Comparison of ENCODE assay signal across 8 mouse cellular contexts in genomic region chr17:30576946-30577345, GRCm38 (mm10). TPM values are rescaled to one million over a fixed set of nuclear protein-coding genes. Genes with fewer than 3 reads are reported as not detected.
DNase-seq lines count a peak whose midpoint lies in the region; ATAC-seq and TF ChIP-seq lines count a peak whose summit lies in the region.

No protein-coding gene starts in this region.

- TF ChIP-seq POLR2A in testis, adult 2 months (IDR thresholded peaks at IDR 0.05; ENCODE audit: control insufficient read depth, low read depth, low read length), result no peak
- no peak for TF ChIP-seq POLR2A in limb, embryonic 14.5 days (IDR thresholded peaks at IDR 0.05; ENCODE audit: borderline replicate concordance, extremely low read depth, insufficient read depth, insufficient read length)

- no peak for ATAC-seq in limb, embryonic 14.5 days (ENCODE audit: low FRiP score, low read depth)

- no peak for TF ChIP-seq CTCF in testis, adult 2 months (IDR thresholded peaks at IDR 0.05; ENCODE audit: control insufficient read depth, insufficient read depth, insufficient replicate concordance, low read depth, low read length)

- peak overlapping the region; percentile 94 for H3K4me3 ChIP-seq in testis, adult 2 months (ENCODE audit: control insufficient read depth, low read depth, low read length)
- H3K4me3 ChIP-seq in limb, embryonic 14.5 days (replicated peaks; ENCODE audit: low read length), result peak overlapping the region; percentile 59

- peak overlapping the region; percentile 72 for H3K4me2 ChIP-seq in limb, embryonic 14.5 days (replicated peaks; ENCODE audit: low read depth, low read length, severe bottlenecking)

- DNase-seq in cerebellum, adult 9-11 months, result peak; percentile 48
- DNase-seq in cerebellum, postnatal 36 days, result no peak
- no peak for DNase-seq in testis, postnatal 14 days (ENCODE audit: low spot score)
- no peak for DNase-seq in limb, embryonic 14.5 days (ENCODE audit: low spot score)
- DNase-seq in thymus, postnatal 4 days, result peak; percentile 34
- no peak for DNase-seq in right cerebral cortex, postnatal 36 days (ENCODE audit: low spot score in 2 of 2)
- DNase-seq in testis, postnatal 10 days (ENCODE audit: low spot score), result no peak

- H3K27me3 ChIP-seq in testis, adult 2 months (ENCODE audit: control insufficient read depth, insufficient read depth, low read length), result no peaks in the 10 kb centered on the region
- H3K27me3 ChIP-seq in limb, embryonic 14.5 days (ENCODE audit: control insufficient read depth, insufficient read depth, low read length), result no peaks in the 10 kb centered on the region

- no peaks in the 10 kb centered on the region for H3K36me3 ChIP-seq in testis, adult 2 months (ENCODE audit: control insufficient read depth, insufficient read depth, low read length)
- no peaks in the 10 kb centered on the region for H3K36me3 ChIP-seq in limb, embryonic 14.5 days (ENCODE audit: control insufficient read depth, insufficient read depth, low read length)

- H3K9me3 ChIP-seq in limb, embryonic 14.5 days (ENCODE audit: control insufficient read depth, low read length), result no peaks in the 10 kb centered on the region

- H3K27ac ChIP-seq in testis, adult 2 months (ENCODE audit: control insufficient read depth, insufficient read depth, low read depth, low read length), result peak overlapping the region; percentile 96
- H3K27ac ChIP-seq in limb, embryonic 14.5 days (replicated peaks; ENCODE audit: low read depth, low read length), result peak overlapping the region; percentile 79; the same call in 1 of the 2 replicates

- peak overlapping the region; percentile 71 for H3K9ac ChIP-seq in limb, embryonic 14.5 days (ENCODE audit: low read depth, low read length, severe bottlenecking)

- peaks cover 6% of the 10 kb centered on the region for H3K4me1 ChIP-seq in testis, adult 2 months (ENCODE audit: control insufficient read depth, insufficient read depth, low read length)
- H3K4me1 ChIP-seq in limb, embryonic 14.5 days (ENCODE audit: control insufficient read depth, insufficient read depth, low read length), result peaks cover 10% of the 10 kb centered on the region

- WGBS in limb, embryonic 14.5 days, result 68% methylated on average over 12 of the region's 12 CpGs

RNA-seq across cellular contexts. Expression of gene Btbd9, which starts 0.7 kb away (rescaled TPM):
- 84.7 and 87.1 TPM in 2 replicates for polyA plus RNA-seq in testis, adult 2 months (2012; rRNA removed)
- polyA plus RNA-seq in limb, embryonic 14.5 days (2012; rRNA removed), result 18.3 and 25.8 TPM in 2 replicates
- 46.9 and 49.1 TPM in 2 replicates for polyA plus RNA-seq in limb, embryonic 14.5 days (2014; fragmentation: Nextera tagmentation; extraction: Ambion mirVana)

RNA-seq across cellular contexts. Expression of gene Dnah8, which starts 47.2 kb away (rescaled TPM):
- polyA plus RNA-seq in testis, adult 2 months (2012; rRNA removed), result 295 and 322 TPM in 2 replicates
- polyA plus RNA-seq in limb, embryonic 14.5 days (2012; rRNA removed), result 0.69 and 0.86 TPM in 2 replicates
- polyA plus RNA-seq in limb, embryonic 14.5 days (2014; fragmentation: Nextera tagmentation; extraction: Ambion mirVana), result 1.2 and 2.1 TPM in 2 replicates

RNA-seq across cellular contexts. Expression of gene Glo1, which starts 49.7 kb away (rescaled TPM):
- polyA plus RNA-seq in testis, adult 2 months (2012; rRNA removed), result 23.5 and 25.0 TPM in 2 replicates
- polyA plus RNA-seq in limb, embryonic 14.5 days (2012; rRNA removed), result 81.0 and 87.9 TPM in 2 replicates
- 214 and 216 TPM in 2 replicates for polyA plus RNA-seq in limb, embryonic 14.5 days (2014; fragmentation: Nextera tagmentation; extraction: Ambion mirVana)

Comparison
In these comparisons a context has a peak if more than half of its experiments do, and no peak if none do; other contexts are left out.
1. DNase-seq: peak in cerebellum, adult 9-11 months (single experiment) and thymus, postnatal 4 days (single experiment); none in cerebellum, postnatal 36 days (0 of 2), testis, postnatal 14 days (single experiment), limb, embryonic 14.5 days (single experiment), right cerebral cortex, postnatal 36 days (0 of 2) and testis, postnatal 10 days (single experiment).
2. RNA of gene Dnah8, which starts 47.2 kb away (polyA plus RNA-seq): 295 to 322 TPM in testis, adult 2 months; 0.69 to 2.1 TPM in limb, embryonic 14.5 days; every median in the first group is over 10 times any median in the second.